Mouse (Mus musculus): Measurements from ENCODE around the gene Pth2. TPM values are rescaled to one million over a fixed set of nuclear protein-coding genes. Genes with fewer than 3 reads are reported as not detected.
"Not testable (repeated sequence)": the region's sequence is repeated elsewhere in the genome, so short reads cannot be mapped to it uniquely, and the experiment has no call there.

Gene Pth2
- polyA plus RNA-seq, 1 experiment from 2014 or later = not detected

GRCm38 (mm10) chr7:45166950-45167401 is 13.8 kb upstream of the Pth2 start:
- Histone ChIP-seq H3K4me3 (no peak overlapping the region), H3K27ac (replicated peaks) (no peak overlapping the region)
- DNase-seq (ENCODE audit: low spot score) = no peak

DNA sequence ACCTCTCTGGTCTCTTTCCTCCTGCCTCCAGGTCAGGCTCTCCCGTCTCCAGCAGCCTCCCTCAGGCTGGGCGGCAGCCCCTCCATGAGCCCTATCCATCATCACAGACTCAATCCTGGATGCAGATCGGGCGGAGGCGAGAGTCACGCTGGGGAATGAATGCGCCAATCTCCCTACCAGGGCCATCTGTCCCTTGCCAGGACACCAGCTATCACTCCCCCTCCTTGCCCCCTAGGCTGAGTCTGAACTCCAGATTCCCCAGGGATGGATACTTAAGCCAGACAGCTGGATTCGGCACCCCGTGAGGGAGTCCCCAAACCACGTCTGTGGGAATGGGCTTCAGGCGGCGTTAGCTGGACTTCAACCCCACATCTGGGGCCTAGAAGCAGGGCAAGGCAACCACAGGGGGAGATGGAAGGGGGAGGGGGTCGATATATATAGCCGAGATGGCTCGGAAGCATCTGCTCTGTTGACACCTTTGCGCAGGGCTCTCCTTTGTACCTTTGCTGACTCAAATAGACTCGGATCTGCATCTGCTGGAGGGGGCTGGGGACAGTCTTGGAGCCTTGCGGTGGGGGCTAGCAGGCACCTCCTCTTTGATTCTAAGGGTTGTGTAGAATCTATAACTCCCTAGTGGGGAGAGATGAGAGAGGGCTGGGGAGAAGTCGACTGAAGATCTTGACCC is 12.9 kb upstream of the Pth2 start:
- Histone ChIP-seq H3K36me3 (no peaks in the 10 kb centered on the region), H3K9me3 (replicated peaks) (peaks cover 34% of the 10 kb centered on the region), H3K27me3 (ENCODE audit: low read depth, poor library complexity, severe bottlenecking) (peaks cover 98% of the 10 kb centered on the region), H3K27ac (replicated peaks) (no peak overlapping the region), H3K4me3 (peak overlapping the region; percentile 31), H3K4me1 (peaks cover 24% of the 10 kb centered on the region)
- 2% methylated on average over 19 of the region's 19 CpGs for WGBS
- DNase-seq (ENCODE audit: low spot score) = no peak

More at GRCm38 (mm10) chr7:45166950-45167401, 13.8 kb upstream of the Pth2 start:
- H3K27me3 ChIP-seq (ENCODE audit: low read depth, poor library complexity, severe bottlenecking) = peaks cover 98% of the 10 kb centered on the region
- H3K9me3 ChIP-seq (replicated peaks) = peaks cover 30% of the 10 kb centered on the region
- peaks cover 32% of the 10 kb centered on the region for H3K4me1 ChIP-seq
- H3K36me3 ChIP-seq = no peaks in the 10 kb centered on the region
- WGBS = 24% methylated on average over 10 of the region's 10 CpGs

DNA sequence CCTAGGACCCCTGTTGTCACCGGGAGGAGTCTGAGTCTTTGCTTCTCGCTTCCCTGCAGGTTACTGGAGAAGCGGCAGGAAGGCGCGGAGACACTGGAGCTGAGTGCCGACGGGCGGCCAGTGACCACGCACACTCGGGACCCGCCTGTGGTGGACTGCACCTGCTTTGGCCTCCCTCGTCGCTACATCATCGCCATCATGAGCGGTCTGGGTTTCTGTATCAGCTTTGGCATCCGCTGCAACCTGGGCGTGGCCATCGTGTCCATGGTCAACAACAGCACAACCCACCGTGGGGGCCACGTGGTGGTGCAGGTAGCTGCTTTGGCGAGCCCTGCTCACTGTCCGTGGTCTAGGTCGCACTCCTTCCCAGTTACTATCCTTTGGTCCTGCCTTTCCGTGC is 12.1 kb upstream of the Pth2 start:
- H3K27ac ChIP-seq (replicated peaks) = no peak overlapping the region
- H3K27me3 ChIP-seq (ENCODE audit: low read depth, poor library complexity, severe bottlenecking) = peaks cover 97% of the 10 kb centered on the region
- H3K4me1 ChIP-seq = peaks cover 22% of the 10 kb centered on the region
- WGBS = 5% methylated on average over 24 of the region's 24 CpGs
- DNase-seq (ENCODE audit: low spot score) = no peak
- H3K36me3 ChIP-seq = no peaks in the 10 kb centered on the region
- peak overlapping the region; percentile 31 for H3K4me3 ChIP-seq
- H3K9me3 ChIP-seq (replicated peaks) = peaks cover 34% of the 10 kb centered on the region

- Histone ChIP-seq H3K4me3 (no peak overlapping the region), H3K4me1 (peaks cover 15% of the 10 kb centered on the region), H3K36me3 (no peaks in the 10 kb centered on the region), H3K9me3 (replicated peaks) (peaks cover 34% of the 10 kb centered on the region), H3K27ac (replicated peaks) (no peak overlapping the region), H3K27me3 (ENCODE audit: low read depth, poor library complexity, severe bottlenecking) (peaks cover 97% of the 10 kb centered on the region)
- 92% methylated on average over 3 of the region's 3 CpGs for WGBS
- no peak for DNase-seq (ENCODE audit: low spot score)
Measured at GRCm38 (mm10) chr7:45169495-45169894, 11.3 kb upstream of the Pth2 start.

GRCm38 (mm10) chr7:45172974-45173373 is 7.8 kb upstream of the Pth2 start:
- Histone ChIP-seq H3K36me3 (no peaks in the 10 kb centered on the region), H3K27me3 (ENCODE audit: low read depth, poor library complexity, severe bottlenecking) (peaks cover 97% of the 10 kb centered on the region), H3K9me3 (replicated peaks) (peaks cover 34% of the 10 kb centered on the region), H3K27ac (replicated peaks) (no peak overlapping the region), H3K4me3 (no peak overlapping the region), H3K4me1 (peaks cover 31% of the 10 kb centered on the region)
- WGBS = 58% methylated on average over 7 of the region's 7 CpGs
- DNase-seq (ENCODE audit: low spot score) = no peak

- not testable (repeated sequence) for DNase-seq (ENCODE audit: low spot score)
- WGBS = 63% methylated on average over 1 of the region's 1 CpGs
Measured at GRCm38 (mm10) chr7:45173772-45174171, 7.0 kb upstream of the Pth2 start.

GRCm38 (mm10) chr7:45174567-45175280 is 6.1 kb upstream of the Pth2 start:
- H3K27ac ChIP-seq (replicated peaks) = no peak overlapping the region
- 3% methylated on average over 29 of the region's 29 CpGs for WGBS
- H3K4me3 ChIP-seq = peak overlapping the region; percentile 43
- H3K9me3 ChIP-seq (replicated peaks) = peaks cover 23% of the 10 kb centered on the region
- H3K36me3 ChIP-seq = no peaks in the 10 kb centered on the region
- H3K27me3 ChIP-seq (ENCODE audit: low read depth, poor library complexity, severe bottlenecking) = peaks cover 97% of the 10 kb centered on the region
- peaks cover 24% of the 10 kb centered on the region for H3K4me1 ChIP-seq
- peak; percentile 51 for DNase-seq (ENCODE audit: low spot score)

More at GRCm38 (mm10) chr7:45173772-45174171, 7.0 kb upstream of the Pth2 start:
- H3K27ac ChIP-seq (replicated peaks); H3K4me3 ChIP-seq; H3K36me3 ChIP-seq: not testable (repeated sequence)
- peaks cover 32% of the 10 kb centered on the region for H3K9me3 ChIP-seq (replicated peaks)
- peaks cover 97% of the 10 kb centered on the region for H3K27me3 ChIP-seq (ENCODE audit: low read depth, poor library complexity, severe bottlenecking)
- peaks cover 24% of the 10 kb centered on the region for H3K4me1 ChIP-seq

- 4% methylated on average over 13 of the region's 13 CpGs for WGBS
- H3K4me1 ChIP-seq = peaks cover 24% of the 10 kb centered on the region
- H3K27ac ChIP-seq (replicated peaks) = no peak overlapping the region
- no peaks in the 10 kb centered on the region for H3K36me3 ChIP-seq
- H3K4me3 ChIP-seq = peak overlapping the region; percentile 44; the same call in 1 of the 2 replicates
- peaks cover 16% of the 10 kb centered on the region for H3K9me3 ChIP-seq (replicated peaks)
- DNase-seq (ENCODE audit: low spot score) = no peak
- peaks cover 97% of the 10 kb centered on the region for H3K27me3 ChIP-seq (ENCODE audit: low read depth, poor library complexity, severe bottlenecking)
Measured at GRCm38 (mm10) chr7:45175398-45175797, 5.4 kb upstream of the Pth2 start.

- DNase-seq (ENCODE audit: low spot score) = no peak
- Histone ChIP-seq H3K4me1 (peaks cover 27% of the 10 kb centered on the region), H3K27ac (replicated peaks) (0 out of 2 replicates have a peak overlapping the region, but pooled peaks have one; percentile 13), H3K27me3 (ENCODE audit: low read depth, poor library complexity, severe bottlenecking) (peaks cover 97% of the 10 kb centered on the region), H3K36me3 (no peaks in the 10 kb centered on the region), H3K4me3 (peak overlapping the region; percentile 44), H3K9me3 (replicated peaks) (peaks cover 11% of the 10 kb centered on the region)
- WGBS = under 1% methylated on average over 23 of the region's 23 CpGs
Measured at GRCm38 (mm10) chr7:45175929-45176328, 4.9 kb upstream of the Pth2 start.

DNA sequence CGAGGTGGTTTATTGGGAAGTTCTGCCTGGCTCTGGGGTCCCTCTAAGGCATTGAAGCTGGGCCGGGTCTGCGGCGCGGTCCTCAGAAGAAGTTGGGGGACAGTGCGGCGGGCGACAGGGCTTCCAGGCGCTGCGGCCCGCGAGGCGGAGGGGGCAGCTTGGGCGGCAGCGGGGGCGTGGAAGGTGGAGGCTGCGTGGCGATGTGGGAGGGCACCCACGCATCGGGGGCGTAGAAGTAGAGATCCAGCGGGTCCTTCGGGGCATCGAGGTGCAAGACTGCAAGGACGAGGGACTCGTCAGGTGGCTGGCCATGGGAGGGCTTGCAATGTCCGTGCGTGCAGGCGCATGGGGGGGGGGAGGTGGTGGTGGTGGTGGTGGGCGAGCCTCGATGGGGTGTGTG is 4.4 kb upstream of the Pth2 start:
- H3K4me1 ChIP-seq = peaks cover 32% of the 10 kb centered on the region
- WGBS = under 1% methylated on average over 29 of the region's 31 CpGs
- no peak for DNase-seq (ENCODE audit: low spot score)
- H3K36me3 ChIP-seq = no peaks in the 10 kb centered on the region
- H3K4me3 ChIP-seq = peak overlapping the region; percentile 44
- H3K27me3 ChIP-seq (ENCODE audit: low read depth, poor library complexity, severe bottlenecking) = peaks cover 97% of the 10 kb centered on the region
- H3K27ac ChIP-seq (replicated peaks) = 0 out of 2 replicates have a peak overlapping the region, but pooled peaks have one; percentile 13
- H3K9me3 ChIP-seq (replicated peaks) = peaks cover 9% of the 10 kb centered on the region; the same call in 1 of the 2 replicates

- peaks cover 99% of the 10 kb centered on the region for H3K27me3 ChIP-seq (ENCODE audit: low read depth, poor library complexity, severe bottlenecking)
- DNase-seq (ENCODE audit: low spot score) = no peak
- H3K4me3 ChIP-seq = no peak overlapping the region
- H3K9me3 ChIP-seq (replicated peaks) = no peaks in the 10 kb centered on the region
- H3K4me1 ChIP-seq = peaks cover 48% of the 10 kb centered on the region
- WGBS = 21% methylated on average over 7 of the region's 7 CpGs
- no peak overlapping the region for H3K27ac ChIP-seq (replicated peaks)
- H3K36me3 ChIP-seq = no peaks in the 10 kb centered on the region
Measured at GRCm38 (mm10) chr7:45178550-45178949, 2.2 kb upstream of the Pth2 start.

GRCm38 (mm10) chr7:45179469-45179868 is 1.3 kb upstream of the Pth2 start, which contains the start of gene Gfy:
TSS of gene Gfy (minus strand) at chr7:45179569.
- DNase-seq (ENCODE audit: low spot score) = no peak
- H3K36me3 ChIP-seq = no peaks in the 10 kb centered on the region
- H3K4me3 ChIP-seq = no peak within 1 kb of the TSS
- H3K27me3 ChIP-seq (ENCODE audit: low read depth, poor library complexity, severe bottlenecking) = peaks cover 100% of the 10 kb centered on the region
- 33% methylated on average over 7 of the region's 7 CpGs for WGBS
- no peaks in the 10 kb centered on the region for H3K9me3 ChIP-seq (replicated peaks)
- H3K4me1 ChIP-seq = peaks cover 46% of the 10 kb centered on the region
- H3K27ac ChIP-seq (replicated peaks) = no peak within 1 kb of the TSS

GRCm38 (mm10) chr7:45181540-45181939 is 745 bp downstream of the Pth2 start:
- 4% methylated on average over 35 of the region's 35 CpGs for WGBS

More at GRCm38 (mm10) chr7:45181540-45181939, 745 bp downstream of the Pth2 start:
- Histone ChIP-seq H3K27me3 (ENCODE audit: low read depth, poor library complexity, severe bottlenecking) (peaks cover 100% of the 10 kb centered on the region), H3K36me3 (no peaks in the 10 kb centered on the region), H3K27ac (replicated peaks) (no peak overlapping the region), H3K4me3 (peak overlapping the region; percentile 45), H3K9me3 (replicated peaks) (no peaks in the 10 kb centered on the region), H3K4me1 (peaks cover 26% of the 10 kb centered on the region)
- no peak for DNase-seq (ENCODE audit: low spot score)
